Mouse (Mus musculus) large intestine, adult 2 months (tissue): ENCODE measurements around the gene Ldlr. TPM values are rescaled to one million over a fixed set of nuclear protein-coding genes. Genes with fewer than 3 reads are reported as not detected.
A peak's percentile ranks its signal among the peaks of the same experiment; 100 is the strongest.

Experiments
- DNase-seq: peaks from one replicate; pipeline ENCODE4 v3.0.0-alpha.2; 2012; ENCODE audit warnings: low read depth, low spot score
- WGBS: fragments of 180-500 bp; shearing (Covaris S2); methylation state at CpG from one replicate; pipeline ENCODE4 v1.1.7; 2018; 5-methylcytosine and 5-hydroxymethylcytosine counted together
- polyA plus RNA-seq: library from polyadenylated mRNA; depleted of rRNA; stranded (reverse); fragments of >200 nt; gene quantifications from 2 replicates; pipeline ENCODE4 v1.2.3, GENCODE M21; 2012

Ldlr gene
- polyA plus RNA-seq, 1 experiment: 74.0 TPM

DNA sequence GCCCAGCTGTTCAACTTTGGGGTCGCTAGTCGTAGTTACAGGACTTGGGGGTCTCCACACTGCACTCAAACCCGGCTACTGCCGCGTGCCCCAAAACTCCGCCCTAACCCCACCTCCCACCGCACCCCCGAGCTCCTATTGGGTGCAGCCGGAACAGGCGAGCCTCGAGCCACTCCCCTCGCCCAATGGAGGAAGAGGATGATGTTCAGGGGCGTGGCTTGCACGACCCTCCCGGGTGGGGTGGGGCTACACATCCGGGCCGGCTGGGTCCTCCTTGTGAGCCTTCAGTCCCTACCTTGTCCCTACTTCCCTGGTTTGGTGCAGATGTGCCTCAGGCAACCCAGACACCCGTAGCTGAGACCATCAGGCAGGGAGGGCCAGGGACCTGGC lies 859 bp downstream of the Ldlr start:
- 1% methylated on average over 18 of the region's 18 CpGs for WGBS

DNA sequence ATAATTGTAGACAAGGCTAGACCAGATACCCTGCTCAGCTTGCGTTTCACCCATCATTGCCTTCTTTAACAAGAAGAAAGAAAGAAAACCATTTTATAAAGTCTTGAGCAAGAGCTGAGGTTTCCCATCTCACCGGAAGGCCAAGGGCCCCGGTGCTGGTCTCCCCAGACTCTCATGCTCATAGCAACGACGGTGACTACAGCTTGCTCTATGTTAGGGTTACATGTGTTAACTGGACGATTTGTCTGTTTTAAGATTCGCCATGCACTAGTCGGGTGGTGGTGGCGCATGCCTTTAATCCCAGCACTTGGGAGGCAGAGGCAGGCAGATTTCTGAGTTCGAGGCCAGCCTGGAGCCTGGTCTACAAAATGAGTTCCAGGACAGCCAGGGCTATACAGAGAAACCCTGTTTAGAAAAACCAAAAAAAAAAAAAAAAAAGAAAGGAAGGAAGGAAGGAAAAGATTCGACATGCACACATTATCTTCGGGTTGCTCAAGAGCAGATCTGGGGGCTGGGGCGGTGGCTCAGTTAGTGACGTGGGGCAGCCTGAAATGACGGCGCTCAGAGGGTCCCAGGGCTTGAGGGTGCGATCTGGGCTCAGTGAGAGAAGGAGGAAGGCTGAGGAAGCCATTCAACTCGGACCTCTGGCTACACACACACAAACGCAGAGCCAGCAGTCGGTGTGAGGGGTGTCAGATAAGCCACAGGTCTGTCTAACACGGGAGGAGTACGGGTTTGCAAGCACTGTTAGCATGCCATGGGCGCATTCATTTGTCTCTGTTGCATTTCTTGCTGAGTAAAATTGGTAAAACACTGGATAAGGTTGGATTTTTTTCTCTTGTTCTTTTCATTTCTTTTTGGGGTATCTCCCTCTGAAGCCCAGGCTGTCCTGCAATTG lies 2.2 kb downstream of the Ldlr start:
- no peak for DNase-seq
- WGBS: 40% methylated on average over 23 of the region's 23 CpGs

More for the DNA sequence above, 859 bp downstream of the Ldlr start:
- DNase-seq: peak; percentile 75

DNA sequence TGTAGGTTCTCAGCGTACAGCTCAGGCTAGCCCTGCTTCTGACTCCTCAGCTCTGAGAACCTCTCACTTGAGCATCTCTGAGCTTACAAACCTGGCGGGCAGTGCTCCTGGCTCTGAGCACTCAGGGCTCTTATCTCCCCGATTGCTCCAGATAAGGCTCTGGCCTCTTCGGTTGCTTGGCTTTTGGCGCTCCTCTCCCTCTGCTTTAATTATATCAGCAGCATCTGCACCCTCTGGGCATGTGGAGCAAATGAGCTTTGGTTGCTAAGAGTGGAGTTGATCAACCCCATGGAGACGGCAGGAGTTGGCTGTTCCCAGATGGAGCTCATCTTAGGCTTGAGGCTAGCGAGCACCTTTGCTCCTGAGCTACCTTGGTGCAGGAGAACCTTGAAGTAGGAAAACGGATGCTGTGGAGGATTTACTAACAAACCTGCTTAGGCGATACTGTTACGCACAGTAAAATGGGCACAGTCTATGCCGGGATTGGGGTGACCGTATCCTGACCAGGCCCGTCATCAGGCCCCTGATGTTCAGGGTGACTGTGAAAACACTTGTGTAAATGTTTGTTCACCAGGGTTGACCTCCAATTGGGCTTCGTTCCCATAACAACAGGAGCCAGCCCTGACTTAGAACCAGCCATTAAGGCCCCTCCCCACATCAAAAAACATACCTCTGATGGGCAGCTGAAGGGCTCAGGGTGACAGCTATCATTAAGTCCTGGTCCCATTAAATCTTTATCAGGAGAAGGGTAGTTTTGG lies 3.1 kb downstream of the Ldlr start:
- WGBS: 28% methylated on average over 14 of the region's 14 CpGs
- DNase-seq: no peak

DNA sequence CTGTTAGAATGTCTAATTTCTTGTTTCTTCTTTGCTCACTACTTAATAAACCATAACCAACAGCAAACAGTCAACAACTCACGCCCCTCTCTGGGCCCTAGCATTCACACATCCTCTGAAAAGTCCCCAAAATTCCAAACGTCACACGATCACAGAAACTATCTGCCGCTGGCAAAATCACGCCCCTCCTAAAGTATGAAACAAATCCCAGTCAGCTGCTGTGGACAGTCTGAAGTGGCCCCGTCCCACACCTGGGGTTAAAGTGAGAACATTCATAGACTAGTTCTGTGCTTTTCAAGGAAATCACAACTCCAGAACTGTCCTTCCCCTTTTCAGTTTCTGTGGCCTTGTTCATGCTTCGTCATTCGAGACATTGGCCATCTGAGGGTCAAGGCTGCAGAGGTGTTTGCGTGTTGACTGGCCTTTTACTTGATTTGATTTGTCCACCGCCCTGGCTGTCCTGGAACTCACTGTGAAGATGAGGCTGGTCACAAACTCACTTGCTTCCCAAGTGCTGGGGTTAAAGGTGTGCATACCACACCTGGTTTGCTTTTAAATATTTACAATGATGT lies 5.1 kb downstream of the Ldlr start:
- no peak for DNase-seq
- WGBS: 71% methylated on average over 10 of the region's 10 CpGs

DNA sequence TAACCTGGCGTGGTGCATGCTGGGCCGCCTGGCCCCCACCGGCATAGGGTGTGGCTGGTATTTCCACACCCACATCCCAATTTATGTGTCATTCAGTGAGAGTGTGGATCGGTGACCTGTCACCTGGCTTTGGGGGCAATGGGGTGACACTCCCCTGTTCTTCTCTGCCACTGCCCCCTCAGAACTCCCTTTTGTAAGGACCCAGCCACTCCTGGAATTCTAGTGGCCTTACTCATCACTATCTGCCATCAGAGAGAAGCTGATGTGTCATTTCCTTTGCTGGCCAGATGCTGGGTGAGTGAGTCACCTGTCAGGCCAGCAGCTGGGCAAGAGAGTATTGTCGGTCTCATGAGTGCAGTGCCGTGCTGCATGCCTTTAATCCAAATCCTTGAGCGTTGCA lies 6.0 kb downstream of the Ldlr start:
- no peak for DNase-seq
- WGBS: 27% methylated on average over 7 of the region's 7 CpGs

DNA sequence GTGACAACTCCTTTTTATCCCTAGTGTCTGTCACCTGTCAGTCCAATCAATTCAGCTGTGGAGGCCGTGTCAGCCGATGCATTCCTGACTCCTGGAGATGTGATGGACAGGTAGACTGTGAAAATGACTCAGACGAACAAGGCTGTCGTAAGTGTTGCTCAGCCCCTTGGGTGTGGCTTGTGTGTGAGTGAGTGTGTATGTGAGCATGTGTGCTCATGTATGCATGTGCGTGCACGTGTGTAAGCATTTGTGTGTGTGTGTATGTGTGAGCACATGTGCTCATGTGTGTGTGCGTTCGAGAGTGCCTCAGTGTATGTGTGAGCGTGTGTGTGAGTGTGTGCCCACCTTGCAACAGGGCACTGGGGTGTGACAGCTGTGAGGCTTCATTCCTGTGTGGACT lies 9.0 kb downstream of the Ldlr start:
- DNase-seq: no peak
- 79% methylated on average over 9 of the region's 9 CpGs for WGBS

DNA sequence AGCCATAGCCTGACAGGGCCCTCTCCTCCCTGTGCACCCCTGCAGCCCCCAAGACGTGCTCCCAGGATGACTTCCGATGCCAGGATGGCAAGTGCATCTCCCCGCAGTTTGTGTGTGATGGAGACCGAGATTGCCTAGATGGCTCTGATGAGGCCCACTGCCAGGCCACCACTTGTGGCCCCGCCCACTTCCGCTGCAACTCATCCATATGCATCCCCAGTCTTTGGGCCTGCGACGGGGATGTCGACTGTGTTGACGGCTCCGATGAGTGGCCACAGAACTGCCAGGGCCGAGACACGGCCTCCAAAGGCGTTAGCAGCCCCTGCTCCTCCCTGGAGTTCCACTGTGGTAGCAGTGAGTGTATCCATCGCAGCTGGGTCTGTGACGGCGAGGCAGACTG lies 10.2 kb downstream of the Ldlr start:
- 72% methylated on average over 17 of the region's 17 CpGs for WGBS
- DNase-seq: no peak

DNA sequence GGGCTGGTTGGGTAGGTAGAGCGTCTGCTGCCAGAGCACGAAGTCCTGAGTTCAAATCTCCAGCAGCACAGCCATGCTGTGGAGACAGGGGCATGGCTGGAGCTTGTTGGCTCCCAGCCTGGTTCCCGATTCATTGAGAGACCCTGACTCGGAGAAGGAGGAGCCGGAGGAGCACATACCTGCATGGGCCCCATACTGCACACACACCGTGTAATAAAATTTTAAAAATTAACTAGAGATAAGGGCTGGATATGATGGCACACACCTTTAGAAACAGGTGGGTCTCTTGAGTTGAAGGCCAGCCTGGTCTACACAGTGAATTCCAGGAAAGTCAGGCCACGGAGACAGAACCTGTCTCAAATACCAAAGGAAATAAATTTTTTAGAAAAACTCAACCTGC lies 10.7 kb downstream of the Ldlr start:
- WGBS: 51% methylated on average over 7 of the region's 7 CpGs
- DNase-seq: no peak

DNA sequence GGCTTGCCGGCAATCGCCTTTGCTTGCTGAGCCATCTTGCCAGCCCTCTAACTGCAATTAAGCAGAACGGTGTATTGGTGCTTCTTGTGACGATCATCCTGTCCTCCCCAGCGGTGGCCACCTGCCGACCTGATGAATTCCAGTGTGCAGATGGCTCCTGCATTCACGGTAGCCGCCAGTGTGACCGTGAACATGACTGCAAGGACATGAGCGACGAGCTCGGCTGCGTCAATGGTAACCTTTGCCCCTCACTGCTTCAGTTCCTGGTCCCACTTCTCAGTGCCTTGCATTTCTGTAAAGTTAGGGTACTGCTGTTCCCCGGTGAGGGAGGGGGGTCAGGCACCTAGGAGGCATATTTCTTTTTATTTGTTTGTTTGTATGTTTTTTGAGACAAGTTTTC lies 11.8 kb downstream of the Ldlr start:
- 86% methylated on average over 14 of the region's 14 CpGs for WGBS

DNA sequence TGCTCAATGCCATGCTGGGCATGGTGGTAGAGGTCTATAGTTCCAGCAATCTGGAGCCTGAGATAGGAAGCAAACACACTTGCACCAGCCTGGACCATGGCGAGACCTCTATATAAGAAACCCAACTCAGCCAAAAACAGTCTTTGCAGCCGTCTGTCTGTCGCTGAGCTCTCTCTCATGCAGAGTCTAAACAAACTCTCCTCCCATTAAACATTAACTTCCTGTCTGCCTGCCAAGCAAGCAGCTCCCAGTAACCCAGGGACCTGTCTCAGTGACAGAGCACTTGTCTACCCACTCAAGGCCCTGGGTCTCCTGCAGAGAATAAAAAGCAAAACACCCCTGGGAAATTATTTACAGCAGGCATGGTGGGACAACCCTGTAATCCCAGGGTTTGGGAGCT lies 13.3 kb downstream of the Ldlr start:
- 6% methylated on average over 3 of the region's 3 CpGs for WGBS
- DNase-seq: no peak

More for the DNA sequence above, 11.8 kb downstream of the Ldlr start:
- no peak for DNase-seq

DNA sequence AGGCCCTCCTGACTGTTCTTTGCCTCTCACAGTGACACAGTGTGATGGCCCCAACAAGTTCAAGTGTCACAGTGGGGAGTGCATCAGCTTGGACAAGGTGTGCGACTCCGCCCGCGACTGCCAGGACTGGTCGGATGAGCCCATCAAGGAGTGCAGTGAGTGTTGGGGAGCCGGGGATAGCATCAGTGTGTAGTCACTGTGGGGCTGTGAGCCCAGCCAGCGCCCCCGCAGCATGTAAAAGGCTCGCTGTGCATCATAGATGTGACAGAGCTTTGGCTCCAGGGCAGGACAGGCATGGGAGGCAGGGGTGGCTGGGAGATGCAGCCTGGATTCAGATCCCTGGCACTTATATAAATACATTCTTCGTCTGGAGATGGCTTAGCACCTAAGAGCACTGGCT lies 13.9 kb downstream of the Ldlr start:
- no peak for DNase-seq
- WGBS: 70% methylated on average over 10 of the region's 10 CpGs

DNA sequence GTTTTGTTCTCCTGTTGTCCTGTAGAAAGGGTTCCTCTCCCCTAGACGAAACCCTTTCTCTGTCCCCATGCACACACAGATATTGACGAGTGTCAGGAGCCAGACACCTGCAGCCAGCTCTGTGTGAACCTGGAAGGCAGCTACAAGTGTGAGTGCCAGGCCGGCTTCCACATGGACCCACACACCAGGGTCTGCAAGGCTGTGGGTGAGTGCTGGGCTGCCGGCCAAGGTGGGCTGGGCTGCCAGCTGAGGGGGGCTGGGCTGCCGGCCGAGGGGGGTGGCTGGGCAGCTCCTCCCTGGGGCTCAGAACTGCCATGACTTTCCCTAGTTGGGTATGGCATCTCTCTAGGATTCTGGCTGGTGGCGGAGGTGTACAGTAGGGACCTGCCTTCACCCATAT lies 15.5 kb downstream of the Ldlr start:
- WGBS: 90% methylated on average over 7 of the region's 7 CpGs
- DNase-seq: no peak

DNA sequence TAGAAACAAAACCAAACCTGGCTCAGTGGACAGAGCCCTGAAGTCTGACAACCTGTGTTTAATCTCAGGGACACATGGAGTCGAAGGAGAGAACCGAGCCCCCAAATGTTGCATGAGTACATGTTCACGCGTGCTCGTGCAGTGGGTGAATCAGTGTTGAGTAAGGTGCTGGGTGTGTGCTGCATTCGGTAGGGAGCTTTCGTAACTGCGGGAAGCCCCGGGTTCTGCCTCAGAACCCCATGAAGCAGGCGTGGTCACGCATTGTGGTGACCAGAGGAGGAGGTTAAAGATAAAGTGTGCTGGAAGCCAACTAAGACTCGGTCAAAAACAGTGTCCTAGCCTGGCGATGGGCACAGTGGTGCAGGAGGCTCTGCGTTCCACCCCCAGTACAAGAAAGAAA lies 17.1 kb downstream of the Ldlr start:
- no peak for DNase-seq
- 92% methylated on average over 14 of the region's 14 CpGs for WGBS

DNA sequence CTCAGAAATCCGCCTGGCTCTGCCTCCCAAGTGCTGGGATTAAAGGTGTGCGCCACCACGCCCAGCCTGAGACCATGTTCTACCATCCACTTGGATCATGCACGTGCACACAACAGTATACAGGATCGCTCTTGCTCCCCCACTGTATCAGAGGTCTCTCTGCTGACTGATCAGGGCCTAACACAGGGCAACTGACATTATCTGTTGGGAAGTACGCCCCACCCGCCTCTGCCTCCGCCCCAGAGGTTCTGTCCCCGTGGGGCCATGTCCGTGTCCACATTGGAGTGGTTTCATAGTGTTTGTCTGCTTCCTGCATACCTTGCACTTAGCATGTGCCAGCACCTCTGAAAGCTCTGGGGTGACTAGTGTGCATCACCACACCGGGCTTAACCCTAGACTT lies 18.2 kb downstream of the Ldlr start:
- 84% methylated on average over 11 of the region's 11 CpGs for WGBS
- DNase-seq: no peak

DNA sequence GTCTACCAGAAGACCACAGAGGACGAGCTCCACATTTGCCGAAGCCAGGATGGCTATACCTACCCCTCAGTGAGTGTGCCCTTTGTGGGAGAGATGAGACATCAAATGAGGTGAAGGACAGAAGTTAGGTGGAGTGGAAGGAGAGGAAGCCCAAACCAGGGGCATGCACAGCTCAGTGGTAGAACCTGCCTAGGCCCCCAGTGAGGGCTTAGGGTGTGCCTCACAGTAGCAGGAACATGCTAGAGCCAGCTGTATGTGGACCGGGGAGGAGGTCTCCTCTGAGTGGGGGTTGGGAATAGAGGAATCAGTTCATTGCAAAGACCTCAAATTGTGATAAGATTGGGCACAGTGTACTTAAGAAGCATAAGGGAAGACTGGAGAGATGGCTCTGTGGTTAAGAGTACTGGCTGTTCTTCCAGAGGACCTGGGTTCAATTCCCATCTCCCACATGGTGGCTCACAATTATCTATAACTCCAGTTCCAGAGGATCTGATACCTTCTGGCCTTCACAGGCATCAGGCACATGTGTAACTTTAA lies 24.0 kb downstream of the Ldlr start:
- WGBS: 77% methylated on average over 3 of the region's 3 CpGs
- DNase-seq: no peak

DNA sequence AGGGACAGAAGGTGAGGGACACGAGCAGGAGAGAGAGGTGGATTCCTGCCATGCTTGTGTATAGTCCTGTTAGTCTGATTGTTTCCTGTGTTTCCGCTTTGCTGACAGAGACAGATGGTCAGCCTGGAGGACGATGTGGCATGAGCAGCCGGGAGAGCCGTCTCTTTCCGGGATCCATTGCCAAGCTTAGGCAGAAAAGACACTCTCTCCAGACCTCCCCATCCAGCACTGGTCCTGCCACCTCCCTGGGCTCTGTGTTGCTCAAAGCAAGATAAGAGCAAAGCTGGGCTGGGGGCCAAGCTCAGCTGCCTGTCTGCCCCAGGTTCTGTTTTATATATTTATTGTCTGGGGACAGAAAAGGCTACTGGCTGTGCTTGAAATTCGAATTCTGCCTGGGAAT lies 24.8 kb downstream of the Ldlr start:
- no peak for DNase-seq
- 35% methylated on average over 7 of the region's 7 CpGs for WGBS

DNA sequence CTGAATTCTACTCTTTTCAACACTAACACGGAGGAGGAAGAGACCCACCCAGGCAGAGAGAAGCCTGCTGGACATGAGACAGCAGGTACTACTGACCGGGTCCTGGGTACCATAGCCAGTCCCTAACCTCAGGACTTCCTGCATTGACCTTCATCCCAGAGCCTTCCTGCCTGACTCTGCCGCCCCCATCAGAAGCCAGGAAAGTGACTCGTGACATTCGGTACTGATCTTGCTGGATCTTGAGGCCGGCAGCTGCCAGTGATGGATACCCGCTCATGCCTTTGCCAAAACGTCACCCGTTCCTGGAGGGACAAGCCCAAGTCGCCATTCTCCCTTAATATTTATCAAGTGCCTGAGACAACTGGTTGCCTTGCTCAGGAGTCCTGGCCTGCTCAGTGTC lies 25.2 kb downstream of the Ldlr start:
- 65% methylated on average over 10 of the region's 10 CpGs for WGBS
- DNase-seq: no peak

DNA sequence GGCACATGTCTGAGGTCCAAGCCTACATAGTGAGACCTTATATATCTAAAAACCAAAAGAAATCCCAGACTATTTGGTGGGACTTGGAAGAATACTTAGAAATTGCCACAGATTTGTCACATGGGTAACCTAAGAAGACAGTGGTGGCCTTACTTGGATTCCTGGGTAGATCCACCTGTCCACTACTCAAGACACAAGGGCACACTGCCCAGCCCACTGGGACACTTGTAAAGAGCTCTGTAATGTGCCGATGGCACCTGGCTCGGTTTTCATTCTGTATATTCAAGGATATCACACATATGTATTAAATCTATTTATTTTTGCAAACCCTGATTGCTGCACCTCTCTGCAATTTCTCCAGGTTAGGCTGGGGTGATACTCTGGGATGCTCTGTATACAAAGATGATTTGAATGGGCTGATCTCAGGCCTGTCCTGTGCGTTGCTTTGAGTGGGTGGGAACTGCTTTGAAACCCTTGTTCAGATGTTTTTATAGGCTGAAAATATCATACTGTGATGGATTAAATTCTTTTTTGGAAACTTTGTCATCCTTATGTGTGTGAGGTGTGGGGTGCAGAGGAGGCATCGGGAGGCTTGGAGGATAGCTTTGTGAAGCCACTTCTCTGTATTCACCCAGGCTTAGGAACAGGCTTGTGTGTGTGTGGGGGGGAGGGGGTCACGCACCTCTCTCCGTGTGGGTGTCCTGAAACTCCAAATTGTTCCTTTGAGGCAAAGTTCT lies 26.3 kb downstream of the Ldlr start:
- DNase-seq: no peak
- WGBS: 86% methylated on average over 6 of the region's 6 CpGs

DNA sequence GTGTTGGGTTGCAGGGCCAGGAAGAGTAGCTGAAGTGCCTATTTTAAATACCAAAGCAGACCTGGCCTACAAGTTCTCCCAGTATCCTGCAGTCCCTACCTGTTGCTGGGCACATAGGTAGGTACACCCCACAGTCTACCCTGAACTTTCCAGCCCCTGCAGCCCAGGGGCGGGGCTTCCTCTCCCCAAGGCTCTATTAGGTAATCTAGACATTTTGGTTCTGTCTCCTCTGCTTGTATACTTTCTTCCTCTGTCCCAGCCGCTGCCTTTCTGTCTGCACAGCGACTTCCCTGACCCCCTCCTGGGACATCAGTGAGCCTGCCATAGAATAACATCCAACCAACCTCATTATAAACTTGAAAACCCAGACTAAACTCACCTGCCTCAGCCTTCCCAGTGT lies 27.1 kb downstream of the Ldlr start:
- no peak for DNase-seq

DNA sequence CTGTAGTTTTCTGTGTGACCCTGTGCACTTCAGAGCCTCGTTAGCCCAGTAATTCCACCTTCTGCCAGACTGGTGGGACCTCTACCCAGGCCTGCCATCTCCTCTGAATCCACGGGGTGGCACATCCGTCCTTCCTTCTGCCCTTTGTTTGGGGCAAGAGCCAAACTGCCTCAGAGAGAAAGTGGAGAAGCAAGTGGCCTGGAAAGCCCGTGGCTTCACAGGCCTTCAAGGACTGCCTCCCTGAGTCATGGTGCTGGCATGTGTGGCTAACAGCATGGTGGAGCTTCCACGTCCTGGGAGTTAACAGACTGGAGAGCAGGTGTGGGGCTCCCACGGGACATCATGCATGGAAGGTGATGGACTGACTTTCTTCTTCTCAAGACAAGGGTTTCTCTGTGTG lies 28.1 kb downstream of the Ldlr start:
- 41% methylated on average over 6 of the region's 6 CpGs for WGBS
- DNase-seq: no peak

More for the DNA sequence above, 27.1 kb downstream of the Ldlr start:
- 81% methylated on average over 3 of the region's 3 CpGs for WGBS
